Mouse (Mus musculus): ENCODE results near the gene Gm10337. TPM values are rescaled to one million over a fixed set of nuclear protein-coding genes. Genes with fewer than 3 reads are reported as not detected.

The Gm10337 gene
- polyA plus RNA-seq, 1 experiment from 2014 or later, result 8.7 TPM

DNA sequence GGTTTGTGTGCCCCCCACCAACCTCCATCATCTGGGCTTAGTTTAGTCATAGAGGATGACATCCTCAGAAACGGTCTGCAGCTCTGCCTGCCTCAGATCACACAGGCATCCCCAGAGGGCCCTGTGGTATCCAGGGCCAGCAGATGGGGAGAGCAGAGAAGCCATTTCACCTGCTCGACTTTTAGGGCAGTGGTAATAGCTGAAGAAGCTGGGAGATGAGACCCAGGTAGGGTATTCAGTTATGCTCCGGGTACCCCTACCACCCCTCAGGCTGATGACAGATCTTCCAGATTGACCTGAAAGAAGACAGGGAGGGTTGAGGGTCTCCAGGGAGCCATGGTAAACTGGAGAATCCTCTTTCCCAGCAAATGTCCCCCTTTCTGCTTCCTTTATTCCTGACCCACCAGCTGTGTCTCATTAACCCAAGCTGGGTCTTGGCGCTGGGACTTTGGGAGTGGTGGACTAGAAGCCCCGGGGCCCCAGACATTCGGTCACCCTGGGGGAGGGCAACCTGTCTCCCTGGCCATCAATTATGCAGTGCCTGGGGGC is 7.8 kb downstream of the Gm10337 start:
- 9% methylated on average over 6 of the region's 6 CpGs for WGBS
- peaks cover 75% of the 10 kb centered on the region for H3K4me1 ChIP-seq (replicated peaks)
- ATAC-seq (ENCODE audit: low read depth), result peak; percentile 12; the same call in 1 of the 2 replicates
- H3K36me3 ChIP-seq, result peaks cover 25% of the 10 kb centered on the region
- H3K9me3 ChIP-seq, result no peaks in the 10 kb centered on the region
- peak overlapping the region; percentile 53 for H3K4me3 ChIP-seq
- peak overlapping the region; percentile 91 for H3K27ac ChIP-seq (replicated peaks)
- H3K9ac ChIP-seq, result peak overlapping the region; percentile 77
- no peaks in the 10 kb centered on the region for H3K27me3 ChIP-seq
- peak overlapping the region; percentile 75 for H3K4me2 ChIP-seq

DNA sequence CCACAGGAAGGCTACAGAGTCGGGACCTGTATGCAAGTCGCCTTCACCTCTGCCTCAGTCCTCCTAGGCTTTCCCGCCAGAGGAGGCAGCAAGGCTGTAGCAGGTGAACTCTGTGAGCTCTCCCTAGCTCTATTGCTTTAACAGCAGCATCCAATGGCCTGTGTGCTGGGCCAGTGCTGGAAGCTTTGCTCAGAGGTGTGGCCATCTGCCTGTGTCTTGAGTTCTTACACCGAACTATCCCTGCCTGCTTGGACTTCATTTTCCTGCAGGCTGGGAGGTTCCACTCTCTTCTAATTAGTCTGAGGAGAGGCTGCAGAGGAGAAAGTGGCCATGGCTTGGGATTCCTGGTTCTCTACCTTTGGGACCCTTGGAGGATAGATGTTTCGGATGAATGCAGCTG is 8.5 kb downstream of the Gm10337 start:
- Histone ChIP-seq H3K9ac (peak overlapping the region; percentile 62), H3K4me3 (peak overlapping the region; percentile 0; the same call in 1 of the 2 replicates)
- 18% methylated on average over 5 of the region's 5 CpGs for WGBS

DNA sequence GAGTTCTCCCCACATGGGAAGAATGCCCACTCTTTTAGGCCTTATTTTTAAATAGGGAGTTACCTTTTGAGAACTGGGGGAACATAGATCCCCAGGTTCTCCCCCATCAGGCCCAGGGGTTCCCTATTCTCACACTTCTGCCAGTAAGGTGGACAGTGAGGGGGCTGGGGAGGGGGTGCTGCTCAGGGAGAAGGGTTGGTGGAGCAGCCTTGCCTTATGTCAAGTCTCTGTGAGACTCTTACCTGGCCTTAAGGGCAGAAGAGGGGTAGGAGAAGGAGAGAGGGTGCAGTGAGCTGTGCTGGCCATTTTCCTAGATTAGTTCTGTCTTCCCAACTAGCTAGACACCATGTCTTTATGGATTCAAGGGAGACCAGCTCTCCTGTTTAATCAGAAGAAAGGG is 8.9 kb downstream of the Gm10337 start:
- Histone ChIP-seq H3K4me2 (peak overlapping the region; percentile 75), H3K4me1 (replicated peaks) (peaks cover 75% of the 10 kb centered on the region), H3K27ac (replicated peaks) (peak overlapping the region; percentile 91), H3K27me3 (no peaks in the 10 kb centered on the region), H3K9me3 (no peaks in the 10 kb centered on the region), H3K4me3 (0 out of 2 replicates have a peak overlapping the region, but pooled peaks have one; percentile 0), H3K36me3 (peaks cover 17% of the 10 kb centered on the region), H3K9ac (peak overlapping the region; percentile 62)
- no peak for ATAC-seq (ENCODE audit: low read depth)

More for the DNA sequence above, 8.5 kb downstream of the Gm10337 start:
- Histone ChIP-seq H3K27me3 (no peaks in the 10 kb centered on the region), H3K9me3 (no peaks in the 10 kb centered on the region), H3K4me2 (peak overlapping the region; percentile 75), H3K4me1 (replicated peaks) (peaks cover 75% of the 10 kb centered on the region), H3K27ac (replicated peaks) (peak overlapping the region; percentile 91), H3K36me3 (peaks cover 19% of the 10 kb centered on the region)
- ATAC-seq (ENCODE audit: low read depth), result no peak

DNA sequence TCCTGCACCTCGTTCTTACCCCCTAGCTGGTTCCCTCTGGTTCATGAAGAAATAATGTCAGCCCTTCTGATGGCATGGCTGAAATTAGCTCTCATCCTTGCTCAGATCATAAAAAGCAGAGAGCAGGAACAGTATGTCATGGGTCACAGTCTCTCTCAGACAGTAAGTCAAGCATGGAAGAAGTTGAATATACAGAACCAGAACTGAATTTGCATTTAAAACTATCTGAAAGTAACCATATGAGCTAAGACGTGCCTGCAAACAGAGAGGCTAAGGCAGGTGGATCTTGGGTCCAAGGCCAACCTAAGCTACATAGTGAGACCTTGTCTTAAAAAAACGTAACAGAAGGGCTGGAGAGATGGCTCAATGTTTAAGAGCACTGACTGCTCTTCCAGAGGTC is 9.5 kb downstream of the Gm10337 start:
- H3K36me3 ChIP-seq, result peaks cover 12% of the 10 kb centered on the region
- peak overlapping the region; percentile 62; the same call in 1 of the 2 replicates for H3K9ac ChIP-seq
- WGBS, result 73% methylated on average over 3 of the region's 3 CpGs
- H3K4me3 ChIP-seq, result no peak overlapping the region
- H3K4me1 ChIP-seq (replicated peaks), result peaks cover 75% of the 10 kb centered on the region
- H3K4me2 ChIP-seq, result peak overlapping the region; percentile 75; the same call in 1 of the 2 replicates
- peak overlapping the region; percentile 91 for H3K27ac ChIP-seq (replicated peaks)
- no peak for ATAC-seq (ENCODE audit: low read depth)
- no peaks in the 10 kb centered on the region for H3K27me3 ChIP-seq
- H3K9me3 ChIP-seq, result no peaks in the 10 kb centered on the region

DNA sequence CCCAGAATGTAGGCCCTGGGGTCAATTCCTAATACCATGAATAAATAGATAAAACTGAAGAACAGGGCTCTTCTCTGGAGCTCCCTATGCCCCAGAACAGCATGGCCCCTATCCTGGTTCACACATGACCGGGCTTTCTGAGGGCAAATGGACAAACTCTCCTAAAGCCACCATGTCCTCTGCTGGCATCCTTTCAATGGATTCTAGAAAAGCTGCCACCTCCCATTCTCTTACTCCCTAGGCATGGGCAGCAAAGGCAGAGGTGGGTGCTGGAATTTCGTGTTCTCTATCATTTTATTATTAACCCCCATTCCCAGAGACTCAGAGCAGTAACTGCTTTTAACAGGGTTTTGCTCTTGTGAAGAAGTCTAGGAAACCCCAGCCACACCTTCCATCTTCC is 11.7 kb downstream of the Gm10337 start:
- no peaks in the 10 kb centered on the region for H3K27me3 ChIP-seq
- H3K4me3 ChIP-seq, result peak overlapping the region; percentile 71
- peak overlapping the region; percentile 69 for H3K4me2 ChIP-seq
- no peaks in the 10 kb centered on the region for H3K36me3 ChIP-seq
- H3K4me1 ChIP-seq (replicated peaks), result peaks cover 72% of the 10 kb centered on the region
- H3K27ac ChIP-seq (replicated peaks), result no peak overlapping the region
- H3K9ac ChIP-seq, result peak overlapping the region; percentile 94
- no peaks in the 10 kb centered on the region for H3K9me3 ChIP-seq
- 93% methylated on average over 2 of the region's 2 CpGs for WGBS
- no peak for ATAC-seq (ENCODE audit: low read depth)

DNA sequence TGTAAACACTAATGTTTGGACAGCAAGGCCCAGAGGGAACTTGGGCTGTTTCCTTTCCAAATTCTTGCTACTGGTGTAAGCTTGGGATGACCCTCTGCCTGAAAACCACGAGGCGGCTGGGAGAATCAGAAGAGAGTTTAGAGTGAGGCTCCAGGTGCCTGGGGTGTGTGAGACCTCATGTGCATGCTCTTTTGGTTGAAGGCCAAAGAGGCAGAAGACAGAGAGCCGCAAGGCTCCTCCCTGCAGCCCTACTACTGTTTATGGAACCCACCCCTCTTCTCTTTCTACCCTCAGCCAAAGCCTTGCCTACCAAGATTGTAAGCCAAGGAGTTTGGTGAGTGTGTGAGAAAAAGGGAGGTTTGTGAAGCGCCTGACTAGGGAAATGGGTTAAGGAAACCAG is 12.3 kb downstream of the Gm10337 start:
- Histone ChIP-seq H3K27ac (replicated peaks) (peak overlapping the region; percentile 99), H3K36me3 (0 out of 2 replicates have a peak, but pooled peaks cover 2% of the 10 kb centered on the region), H3K4me3 (peak overlapping the region; percentile 71), H3K4me2 (peak overlapping the region; percentile 69), H3K9ac (peak overlapping the region; percentile 94), H3K4me1 (replicated peaks) (peaks cover 76% of the 10 kb centered on the region), H3K9me3 (no peaks in the 10 kb centered on the region), H3K27me3 (no peaks in the 10 kb centered on the region)
- ATAC-seq (ENCODE audit: low read depth), result no peak
- WGBS, result 45% methylated on average over 4 of the region's 4 CpGs

DNA sequence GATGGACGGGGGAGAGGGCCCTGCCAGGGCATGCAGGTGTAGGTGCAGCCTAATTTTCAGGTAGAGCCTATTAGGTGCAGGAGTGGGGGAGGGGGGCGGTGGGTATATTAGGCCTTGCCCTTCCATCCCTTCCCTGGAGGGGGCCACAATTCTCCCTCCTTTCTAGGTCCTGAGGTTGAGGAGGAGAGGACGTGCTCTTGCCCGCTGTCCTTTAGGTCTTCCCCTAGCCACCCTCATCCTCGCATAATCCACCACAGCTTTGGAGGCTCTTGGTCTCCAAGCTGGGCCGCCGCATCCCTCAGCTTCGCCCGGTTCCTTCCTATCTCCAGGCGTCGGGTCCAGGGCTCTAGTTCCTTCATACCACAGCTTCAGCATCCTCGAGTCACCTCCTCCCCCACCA is 12.8 kb downstream of the Gm10337 start:
- Histone ChIP-seq H3K27me3 (no peaks in the 10 kb centered on the region), H3K4me1 (replicated peaks) (peaks cover 71% of the 10 kb centered on the region), H3K4me2 (peak overlapping the region; percentile 69), H3K9ac (peak overlapping the region; percentile 94), H3K9me3 (no peaks in the 10 kb centered on the region), H3K27ac (replicated peaks) (peak overlapping the region; percentile 99), H3K36me3 (peaks cover 6% of the 10 kb centered on the region), H3K4me3 (peak overlapping the region; percentile 71)
- 1% methylated on average over 12 of the region's 12 CpGs for WGBS
- ATAC-seq (ENCODE audit: low read depth), result no peak

DNA sequence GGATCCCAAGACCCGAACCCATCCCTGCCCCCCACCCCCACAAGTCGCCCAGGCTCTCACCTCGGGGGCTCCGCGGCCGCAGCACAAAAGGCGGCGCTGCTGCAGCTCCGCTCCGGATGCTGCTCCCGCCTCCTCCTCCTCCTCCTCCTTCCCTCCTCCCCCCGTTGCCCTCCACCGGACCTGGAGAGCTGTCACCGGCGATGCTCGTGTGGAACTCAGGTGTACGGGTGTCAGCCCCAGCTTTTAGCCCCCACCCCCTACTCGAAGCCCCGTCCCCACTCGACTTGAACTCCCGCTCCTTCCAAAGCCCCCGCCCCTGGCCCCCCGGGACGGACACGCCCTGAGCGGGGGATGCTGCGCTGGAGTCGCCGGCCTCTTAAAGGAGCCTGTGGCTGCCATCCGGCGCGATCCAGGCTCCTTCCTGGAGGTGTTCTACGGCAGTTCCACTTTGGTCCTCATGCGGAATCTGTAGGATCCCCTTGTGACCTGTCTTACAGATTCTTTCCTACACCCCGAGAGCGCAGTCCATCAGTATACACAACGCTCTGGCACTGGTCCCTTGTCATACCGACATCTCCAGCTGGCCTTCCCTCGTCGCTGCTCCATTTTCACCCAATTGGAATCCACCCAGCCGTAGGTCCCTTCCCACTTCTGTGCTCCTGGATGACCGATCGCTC is 13.3 kb downstream of the Gm10337 start, which contains the start of gene Map3k12:
Gene Map3k12 (minus strand): TSS at position 337 of the 677 bp plus-strand sequence.
- Histone ChIP-seq H3K9me3 (no peaks in the 10 kb centered on the region), H3K27me3 (no peaks in the 10 kb centered on the region), H3K27ac (replicated peaks) (peak within 1 kb of the TSS; percentile 99), H3K36me3 (peaks cover 12% of the 10 kb centered on the region), H3K9ac (peak within 1 kb of the TSS; percentile 94), H3K4me2 (peak within 1 kb of the TSS; percentile 69), H3K4me3 (peak within 1 kb of the TSS; percentile 71), H3K4me1 (replicated peaks) (peaks cover 66% of the 10 kb centered on the region)
- ATAC-seq (ENCODE audit: low read depth), result peak; percentile 20
- 1% methylated on average over 41 of the region's 43 CpGs for WGBS

DNA sequence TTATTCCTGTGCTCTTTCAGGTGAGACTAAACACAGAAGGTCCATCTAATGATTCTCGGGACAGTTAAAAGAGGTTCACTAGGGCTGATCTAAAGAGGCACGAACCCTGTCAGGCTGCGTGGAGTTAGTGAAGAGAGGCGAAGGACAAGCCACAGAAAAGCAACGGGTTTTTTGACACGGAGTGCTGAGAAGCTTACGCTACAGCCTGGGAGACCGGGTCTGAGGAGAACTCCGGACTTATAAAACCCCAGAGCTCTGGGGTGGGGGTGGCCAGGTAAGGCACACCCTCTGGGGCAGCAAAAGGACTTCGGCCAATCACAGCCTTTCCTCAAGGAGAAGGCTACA is 14.1 kb downstream of the Gm10337 start:
- peaks cover 58% of the 10 kb centered on the region for H3K4me1 ChIP-seq (replicated peaks)

DNA sequence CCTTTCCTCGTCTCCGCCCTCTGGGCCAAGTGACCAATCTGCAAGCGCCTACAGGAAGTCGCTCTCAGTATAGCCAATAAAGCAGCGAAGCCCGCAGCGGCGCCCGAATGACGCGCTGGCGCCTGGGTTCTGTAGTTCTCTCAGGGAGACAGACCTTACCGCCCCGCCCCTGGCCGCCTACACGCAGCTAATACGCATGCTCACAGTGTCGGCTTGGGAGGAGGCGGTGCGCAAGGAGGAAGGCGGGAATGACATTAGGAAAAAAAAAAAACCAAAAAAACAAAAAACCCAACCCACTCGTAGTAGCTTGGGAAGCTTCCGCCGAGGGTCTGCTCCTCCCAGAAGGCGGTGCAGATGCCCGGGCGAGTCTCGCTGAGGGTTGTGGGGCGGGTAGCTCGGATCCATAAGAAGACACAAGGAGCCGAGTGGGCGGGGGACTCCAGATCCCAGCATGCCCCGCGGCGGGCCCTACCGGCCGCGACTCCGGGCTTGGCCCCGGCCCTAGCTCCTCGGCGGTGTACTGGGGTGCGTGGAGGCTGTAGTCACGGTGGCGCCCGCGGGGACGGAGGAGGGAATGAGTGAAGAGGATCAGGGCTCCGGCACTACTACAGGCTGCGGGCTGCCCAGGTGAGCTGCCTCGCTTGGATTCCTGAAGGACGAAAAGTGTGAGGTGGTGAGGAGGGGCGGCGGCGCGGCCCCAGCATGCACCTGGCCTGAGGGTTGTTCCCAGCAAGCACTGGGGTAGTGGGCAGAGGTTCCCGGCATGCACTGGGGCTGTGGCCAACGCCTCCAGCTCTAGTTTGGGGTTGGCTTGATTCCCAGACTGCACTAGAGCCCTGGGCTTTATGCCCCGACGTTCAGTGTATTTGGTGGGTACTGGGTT is 14.7 kb downstream of the Gm10337 start, which contains the start of gene Tarbp2:
Gene Tarbp2 (plus strand): TSS at position 217 of the 883 bp plus-strand sequence.
- Histone ChIP-seq H3K36me3 (peaks cover 24% of the 10 kb centered on the region), H3K27ac (replicated peaks) (peak within 1 kb of the TSS; percentile 99), H3K9ac (peak within 1 kb of the TSS; percentile 94), H3K4me1 (replicated peaks) (peaks cover 52% of the 10 kb centered on the region), H3K4me2 (peak within 1 kb of the TSS; percentile 69), H3K9me3 (no peaks in the 10 kb centered on the region), H3K27me3 (no peaks in the 10 kb centered on the region), H3K4me3 (peak within 1 kb of the TSS; percentile 71)
- peak; percentile 90 for ATAC-seq (ENCODE audit: low read depth)
- WGBS, result under 1% methylated on average over 60 of the region's 60 CpGs

More for the DNA sequence above, 14.1 kb downstream of the Gm10337 start:
- Histone ChIP-seq H3K4me3 (peak overlapping the region; percentile 71), H3K36me3 (peaks cover 19% of the 10 kb centered on the region), H3K4me2 (peak overlapping the region; percentile 69), H3K9me3 (no peaks in the 10 kb centered on the region), H3K27ac (replicated peaks) (peak overlapping the region; percentile 99), H3K9ac (peak overlapping the region; percentile 94), H3K27me3 (no peaks in the 10 kb centered on the region)
- ATAC-seq (ENCODE audit: low read depth), result no peak
- WGBS, result under 1% methylated on average over 10 of the region's 10 CpGs

DNA sequence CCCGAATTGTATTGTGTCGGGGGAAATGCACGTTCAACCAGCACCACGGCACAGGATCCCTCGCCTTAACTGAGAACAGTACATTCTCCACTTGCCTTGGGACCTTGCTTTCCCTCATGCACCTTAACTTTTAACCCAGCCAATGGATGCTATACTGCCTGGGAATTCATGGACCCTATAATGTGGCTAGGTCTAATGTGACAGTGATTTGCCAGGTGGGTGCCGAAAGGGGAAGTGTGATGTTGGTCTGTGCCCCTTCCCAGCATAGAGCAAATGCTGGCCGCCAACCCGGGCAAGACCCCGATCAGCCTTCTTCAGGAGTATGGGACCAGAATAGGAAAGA is 15.3 kb downstream of the Gm10337 start:
- H3K9me3 ChIP-seq, result no peaks in the 10 kb centered on the region
- peaks cover 49% of the 10 kb centered on the region for H3K4me1 ChIP-seq (replicated peaks)
- no peak; the same call in 1 of the 2 replicates for ATAC-seq (ENCODE audit: low read depth)
- H3K36me3 ChIP-seq, result peaks cover 28% of the 10 kb centered on the region
- peak overlapping the region; percentile 99 for H3K27ac ChIP-seq (replicated peaks)
- peak overlapping the region; percentile 71 for H3K4me3 ChIP-seq
- H3K9ac ChIP-seq, result peak overlapping the region; percentile 87
- peak overlapping the region; percentile 69 for H3K4me2 ChIP-seq
- no peaks in the 10 kb centered on the region for H3K27me3 ChIP-seq
- WGBS, result 13% methylated on average over 9 of the region's 9 CpGs
